Mouse (Mus musculus): ENCODE data around the gene Stx16.

GRCm38 (mm10) chr2:174121411-174121947 is 45.4 kb downstream of the Stx16 start:
- TF ChIP-seq CTCF (IDR thresholded peaks at IDR 0.05): no peak
- no peak for TF ChIP-seq EP300 (IDR thresholded peaks at IDR 0.05; ENCODE audit: insufficient read depth, low read depth, low read length)

All from heart, adult 2 months (tissue).